Mouse (Mus musculus) kidney, adult 2 months (tissue): ENCODE data around the gene Haus2. TPM values are rescaled to one million over a fixed set of nuclear protein-coding genes. Genes with fewer than 3 reads are reported as not detected.
"Not testable (repeated sequence)": the region's sequence is repeated elsewhere in the genome, so short reads cannot be mapped to it uniquely, and the experiment has no call there.

ENCODE experiments used
- DNase-seq: peaks from one replicate; pipeline ENCODE4 v3.0.0; 2021
- H3K27ac ChIP-seq: fragments of 200-500 bp; 2 replicates; pipeline ENCODE4 v1.5.1; 2012; ENCODE audit warnings: low read depth, low read length, control low read depth, inconsistent platforms; ENCODE audit not compliant: insufficient read depth
- H3K27me3 ChIP-seq: fragments of 200-500 bp; replicated peaks from 2 replicates; pipeline ENCODE4 v1.6.1; 2012; ENCODE audit warnings: mild to moderate bottlenecking, moderate library complexity, low read length, inconsistent platforms; ENCODE audit not compliant: control insufficient read depth, insufficient read depth
- H3K36me3 ChIP-seq: fragments of 200-500 bp; 2 replicates; pipeline ENCODE4 v1.6.1; 2012; ENCODE audit warnings: mild to moderate bottlenecking, moderate library complexity, low read length, inconsistent platforms; ENCODE audit not compliant: control insufficient read depth, insufficient read depth
- H3K4me1 ChIP-seq: fragments of 200-500 bp; 2 replicates; pipeline ENCODE4 v1.6.1; 2011; ENCODE audit warnings: low read length; ENCODE audit not compliant: control insufficient read depth, insufficient read depth
- H3K4me3 ChIP-seq: fragments of 200-500 bp; 2 replicates; pipeline ENCODE4 v1.5.1; 2011; ENCODE audit warnings: mild to moderate bottlenecking, low read depth, low read length, control low read depth; ENCODE audit not compliant: insufficient read depth
- CTCF ChIP-seq: fragments of 200-500 bp; conservative IDR thresholded peaks from 2 replicates; pipeline ENCODE4 v1.5.1; 2011; ENCODE audit warnings: low read depth, mild to moderate bottlenecking, control low read depth, low read length, moderate library complexity, mixed read lengths; ENCODE audit not compliant: insufficient read depth, insufficient read length
- POLR2A ChIP-seq: fragments of 200-500 bp; IDR thresholded peaks from one replicate; pipeline ENCODE4 v1.6.1; 2011; ENCODE audit warnings: low read depth, low read length, control low read depth
- WGBS: fragments of 180-500 bp; shearing (Covaris S2); methylation state at CpG from one replicate; pipeline ENCODE4 v1.1.7; 2018; 5-methylcytosine and 5-hydroxymethylcytosine counted together
- polyA plus RNA-seq: library from polyadenylated mRNA; depleted of rRNA; stranded (reverse); fragments of >200 nt; gene quantifications from 2 replicates; pipeline ENCODE4 v1.2.3, GENCODE M21; 2012

Haus2 gene
- polyA plus RNA-seq, 1 experiment = 3.2 TPM

GRCm38 (mm10) chr2:120566886-120567797 lies 42.0 kb upstream of the Haus2 start, which contains the start of gene Snap23:
TSS of gene Snap23 (plus strand) at chr2:120567671.
- Histone ChIP-seq H3K4me3 (peak within 1 kb of the TSS; percentile 93), H3K36me3 (no peaks in the 10 kb centered on the region), H3K27ac (peak within 1 kb of the TSS; percentile 98), H3K27me3 (no peaks in the 10 kb centered on the region), H3K4me1 (peaks cover 15% of the 10 kb centered on the region; the same call in 1 of the 2 replicates)
- TF ChIP-seq POLR2A = no peak
- no peak for TF ChIP-seq CTCF
- peak; percentile 99 for DNase-seq
- WGBS = 1% methylated on average over 42 of the region's 42 CpGs

GRCm38 (mm10) chr2:120567798-120568320 lies 41.3 kb upstream of the Haus2 start:
- Histone ChIP-seq H3K4me1 (peaks cover 15% of the 10 kb centered on the region; the same call in 1 of the 2 replicates), H3K27me3 (no peaks in the 10 kb centered on the region), H3K27ac (peak overlapping the region; percentile 98), H3K36me3 (no peaks in the 10 kb centered on the region), H3K4me3 (peak overlapping the region; percentile 93)
- TF ChIP-seq CTCF (no peak), POLR2A (no peak)
- 2% methylated on average over 22 of the region's 22 CpGs for WGBS
- no peak for DNase-seq

GRCm38 (mm10) chr2:120571081-120571480 lies 38.1 kb upstream of the Haus2 start:
- Histone ChIP-seq H3K4me3 (no peak overlapping the region), H3K27ac (0 out of 2 replicates have a peak overlapping the region, but pooled peaks have one; percentile 47), H3K36me3 (no peaks in the 10 kb centered on the region), H3K4me1 (peaks cover 10% of the 10 kb centered on the region; the same call in 1 of the 2 replicates), H3K27me3 (no peaks in the 10 kb centered on the region)
- WGBS = 66% methylated on average over 3 of the region's 3 CpGs
- DNase-seq = peak; percentile 87
- TF ChIP-seq POLR2A (no peak), CTCF (no peak)

GRCm38 (mm10) chr2:120572161-120572560 lies 37.0 kb upstream of the Haus2 start:
- not testable (repeated sequence) for H3K36me3 ChIP-seq, H3K4me1 ChIP-seq, H3K4me3 ChIP-seq, DNase-seq, H3K27me3 ChIP-seq, H3K27ac ChIP-seq
- 87% methylated on average over 3 of the region's 3 CpGs for WGBS

- Histone ChIP-seq H3K4me3 (no peak overlapping the region), H3K27ac (no peak overlapping the region), H3K27me3 (no peaks in the 10 kb centered on the region), H3K36me3 (no peaks in the 10 kb centered on the region), H3K4me1 (peaks cover 11% of the 10 kb centered on the region; the same call in 1 of the 2 replicates)
- WGBS = 79% methylated on average over 3 of the region's 3 CpGs
- DNase-seq = no peak
- TF ChIP-seq CTCF (no peak), POLR2A (no peak)
These were observed 34.1 kb upstream of the Haus2 start for GRCm38 (mm10) chr2:120575121-120575520.

- WGBS = 87% methylated on average over 2 of the region's 2 CpGs
- H3K27ac ChIP-seq = no peak overlapping the region
- H3K27me3 ChIP-seq = no peaks in the 10 kb centered on the region
- no peak for TF ChIP-seq CTCF
- no peak for TF ChIP-seq POLR2A
- peaks cover 11% of the 10 kb centered on the region; the same call in 1 of the 2 replicates for H3K4me1 ChIP-seq
- H3K4me3 ChIP-seq = no peak overlapping the region
- H3K36me3 ChIP-seq = no peaks in the 10 kb centered on the region
- DNase-seq = no peak
These were observed 33.2 kb upstream of the Haus2 start for GRCm38 (mm10) chr2:120575978-120576377.

- DNase-seq = no peak
- H3K27ac ChIP-seq = no peak overlapping the region
These were observed 31.4 kb upstream of the Haus2 start for GRCm38 (mm10) chr2:120577799-120578198.

More at GRCm38 (mm10) chr2:120577799-120578198, 31.4 kb upstream of the Haus2 start:
- Histone ChIP-seq H3K36me3 (no peaks in the 10 kb centered on the region), H3K4me1 (peaks cover 4% of the 10 kb centered on the region; the same call in 1 of the 2 replicates), H3K4me3 (no peak overlapping the region), H3K27me3 (no peaks in the 10 kb centered on the region)
- 73% methylated on average over 4 of the region's 4 CpGs for WGBS
- no peak for TF ChIP-seq POLR2A
- TF ChIP-seq CTCF = no peak
